Mouse (Mus musculus): Measurements from ENCODE around the gene Esam.

Esam gene

GRCm38 (mm10) chr9:37554838-37555748, 27.2 kb downstream of the Esam start, which contains the start of gene Siae:
Siae (plus strand) TSS chr9:37555698.
- peak; percentile 65 to 67 for DNase-seq (ENCODE audit: low spot score in 2 of 2)

GRCm38 (mm10) chr9:37556366-37556765, 28.5 kb downstream of the Esam start:
- peak in 1 of 2 experiments; percentile 23 for DNase-seq (ENCODE audit: low spot score in 2 of 2)

GRCm38 (mm10) chr9:37560617-37561016, 32.7 kb downstream of the Esam start:
- no peak for DNase-seq (ENCODE audit: low spot score in 2 of 2)

- DNase-seq (ENCODE audit: low spot score in 2 of 2), result no peak
These were observed 35.9 kb downstream of the Esam start for GRCm38 (mm10) chr9:37563805-37564204.

GRCm38 (mm10) chr9:37567019-37567418, 39.1 kb downstream of the Esam start:
- DNase-seq (ENCODE audit: low spot score in 2 of 2), result no peak

GRCm38 (mm10) chr9:37567454-37567853, 39.6 kb downstream of the Esam start:
- DNase-seq (ENCODE audit: low spot score in 2 of 2), result peak in 1 of 2 experiments; percentile 17

- peak; percentile 66 to 73 for DNase-seq (ENCODE audit: low spot score in 2 of 2)
These were observed 40.2 kb downstream of the Esam start for GRCm38 (mm10) chr9:37567892-37568604.

GRCm38 (mm10) chr9:37568605-37569214, 40.8 kb downstream of the Esam start:
- DNase-seq (ENCODE audit: low spot score in 2 of 2), result no peak

- no peak for DNase-seq (ENCODE audit: low spot score in 2 of 2)
These were observed 41.5 kb downstream of the Esam start for GRCm38 (mm10) chr9:37569231-37569835.

- DNase-seq (ENCODE audit: low spot score in 2 of 2), result no peak
These were observed 44.5 kb downstream of the Esam start for GRCm38 (mm10) chr9:37572204-37572876.

- peak; percentile 62 to 70 for DNase-seq (ENCODE audit: low spot score in 2 of 2)
These were observed 48.6 kb downstream of the Esam start for GRCm38 (mm10) chr9:37576436-37576930.

- no peak for DNase-seq (ENCODE audit: low spot score in 2 of 2)
These were observed 55.7 kb downstream of the Esam start for GRCm38 (mm10) chr9:37583594-37583993.

GRCm38 (mm10) chr9:37586718-37587117, 58.8 kb downstream of the Esam start:
- no peak for DNase-seq (ENCODE audit: low spot score in 2 of 2)
